Mouse (Mus musculus): ENCODE measurements around the gene Cemip. TPM values are rescaled to one million over a fixed set of nuclear protein-coding genes. Genes with fewer than 3 reads are reported as not detected.

The Cemip gene
- polyA plus RNA-seq, 1 experiment = 2.2 TPM

GRCm38 (mm10) chr7:83889383-83889782 lies 196.9 kb downstream of the Cemip start:
- DNase-seq (ENCODE audit: low read depth) = no peak
- TF ChIP-seq CTCF (IDR thresholded peaks at IDR 0.05; ENCODE audit: borderline replicate concordance, extremely low read depth, insufficient read depth, insufficient read length) (no peak), POLR2A (IDR thresholded peaks at IDR 0.05; ENCODE audit: borderline replicate concordance, extremely low read depth, insufficient read depth, insufficient read length, poor library complexity, severe bottlenecking) (no peak)

GRCm38 (mm10) chr7:83886366-83887129 lies 199.8 kb downstream of the Cemip start:
- TF ChIP-seq POLR2A (IDR thresholded peaks at IDR 0.05; ENCODE audit: borderline replicate concordance, extremely low read depth, insufficient read depth, insufficient read length, poor library complexity, severe bottlenecking) (no peak), CTCF (IDR thresholded peaks at IDR 0.05; ENCODE audit: borderline replicate concordance, extremely low read depth, insufficient read depth, insufficient read length) (peak; percentile 36; the same call in 1 of the 2 replicates)
- DNase-seq (ENCODE audit: low read depth) = peak; percentile 30

GRCm38 (mm10) chr7:83885835-83886234 lies 200.5 kb downstream of the Cemip start:
- no peak for DNase-seq (ENCODE audit: low read depth)
- no peak for TF ChIP-seq CTCF (IDR thresholded peaks at IDR 0.05; ENCODE audit: borderline replicate concordance, extremely low read depth, insufficient read depth, insufficient read length)
- TF ChIP-seq POLR2A (IDR thresholded peaks at IDR 0.05; ENCODE audit: borderline replicate concordance, extremely low read depth, insufficient read depth, insufficient read length, poor library complexity, severe bottlenecking) = no peak

GRCm38 (mm10) chr7:83884921-83885532 lies 201.3 kb downstream of the Cemip start:
- DNase-seq (ENCODE audit: low read depth) = no peak
- TF ChIP-seq CTCF (IDR thresholded peaks at IDR 0.05; ENCODE audit: borderline replicate concordance, extremely low read depth, insufficient read depth, insufficient read length) = no peak
- no peak for TF ChIP-seq POLR2A (IDR thresholded peaks at IDR 0.05; ENCODE audit: borderline replicate concordance, extremely low read depth, insufficient read depth, insufficient read length, poor library complexity, severe bottlenecking)

GRCm38 (mm10) chr7:83884021-83884658 lies 202.2 kb downstream of the Cemip start, which contains the start of the genes Tlnrd1 and Mesd:
Gene Tlnrd1 (minus strand): TSS chr7:83884305.
Gene Mesd (plus strand): TSS chr7:83884466.
- TF ChIP-seq POLR2A (IDR thresholded peaks at IDR 0.05; ENCODE audit: borderline replicate concordance, extremely low read depth, insufficient read depth, insufficient read length, poor library complexity, severe bottlenecking) (peak; percentile 92), CTCF (IDR thresholded peaks at IDR 0.05; ENCODE audit: borderline replicate concordance, extremely low read depth, insufficient read depth, insufficient read length) (no peak)
- peak; percentile 96 for DNase-seq (ENCODE audit: low read depth)

GRCm38 (mm10) chr7:83883276-83884020 lies 202.9 kb downstream of the Cemip start:
- peak; percentile 73 for DNase-seq (ENCODE audit: low read depth)

More at GRCm38 (mm10) chr7:83883276-83884020, 202.9 kb downstream of the Cemip start:
- TF ChIP-seq POLR2A (IDR thresholded peaks at IDR 0.05; ENCODE audit: borderline replicate concordance, extremely low read depth, insufficient read depth, insufficient read length, poor library complexity, severe bottlenecking) (no peak), CTCF (IDR thresholded peaks at IDR 0.05; ENCODE audit: borderline replicate concordance, extremely low read depth, insufficient read depth, insufficient read length) (no peak)

Other genes with a start within 250 kb of the Cemip start
- 23.7 and 28.0 TPM in 2 replicates for gene Tlnrd1, start 202.2 kb downstream of the Cemip start, polyA plus RNA-seq (2012; rRNA removed)
- gene Mesd, start 202.0 kb downstream of the Cemip start, polyA plus RNA-seq (2012; rRNA removed) = 19.9 and 26.3 TPM in 2 replicates
- 98.8 and 99.2 TPM in 2 replicates for gene Abhd17c, start 65.4 kb upstream of the Cemip start, polyA plus RNA-seq (2012; rRNA removed)